Mouse (Mus musculus): ENCODE measurements around the gene Ssty2. TPM values are rescaled to one million over a fixed set of nuclear protein-coding genes. Genes with fewer than 3 reads are reported as not detected.

Gene Ssty2
- total RNA-seq (2023): not detected

DNA sequence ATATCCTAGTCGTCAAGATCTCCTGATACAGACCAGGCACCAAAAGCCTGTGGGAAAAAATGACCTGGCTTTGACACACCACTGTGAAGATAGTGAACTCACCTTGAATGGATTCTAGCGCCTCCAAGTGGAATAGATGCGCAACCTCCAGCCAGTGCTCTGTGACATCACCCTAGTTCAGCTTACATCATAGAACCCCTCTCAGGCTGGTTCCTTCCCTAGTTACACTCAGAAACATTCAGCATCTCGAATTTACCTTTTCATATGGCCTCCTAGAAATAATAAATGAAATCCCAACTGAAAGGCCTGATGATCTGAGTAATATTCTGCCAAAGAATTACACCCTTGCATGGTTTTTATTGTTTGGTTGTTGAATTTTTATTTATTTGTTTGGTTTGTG lies at the start of gene Ssty2:
Ssty2 (minus strand) TSS at position 101 of the 400 bp plus-strand sequence.

